Mouse (Mus musculus) embryonic facial prominence, embryonic 14.5 days (tissue): ENCODE data around the gene Rab11fip4. TPM values are rescaled to one million over a fixed set of nuclear protein-coding genes. Genes with fewer than 3 reads are reported as not detected.

Experiments used
- ATAC-seq: fragments of 200-750 bp; cut with Nextera tagmentation; 2 replicates; pipeline ENCODE4 v1.8.0; 2017; ENCODE audit warnings: low read depth, moderate number of reproducible peaks, moderate TSS enrichment
- DNase-seq: peaks from one replicate; pipeline ENCODE4 v3.0.0-alpha.2; 2015; ENCODE audit warnings: low spot score
- H3K27ac ChIP-seq: fragments of 300-500 bp; sonication (generic); replicated peaks from 2 replicates; pipeline ENCODE4 v1.5.1; 2014; ENCODE audit warnings: low read depth, mild to moderate bottlenecking, low read length, moderate library complexity
- H3K27me3 ChIP-seq: fragments of 300-500 bp; sonication (generic); replicated peaks from 2 replicates; pipeline ENCODE4 v1.6.1; 2014; ENCODE audit warnings: low read length; ENCODE audit not compliant: control insufficient read depth, insufficient read depth
- H3K36me3 ChIP-seq: fragments of 300-500 bp; sonication (generic); 2 replicates; pipeline ENCODE4 v1.6.1; 2014; ENCODE audit warnings: low read length, mixed read lengths; ENCODE audit not compliant: control insufficient read depth, insufficient read depth
- H3K4me1 ChIP-seq: fragments of 300-500 bp; sonication (generic); 2 replicates; pipeline ENCODE4 v1.6.1; 2014; ENCODE audit warnings: antibody characterized with exemption, low read length; ENCODE audit not compliant: control insufficient read depth, insufficient read depth
- H3K4me2 ChIP-seq: fragments of 300-500 bp; sonication (generic); 2 replicates; pipeline ENCODE4 v1.6.1; 2014; ENCODE audit warnings: low read depth, mild to moderate bottlenecking, low read length, moderate library complexity, mixed read lengths
- H3K4me3 ChIP-seq: fragments of 300-500 bp; sonication (generic); 2 replicates; pipeline ENCODE4 v1.5.1; 2014; ENCODE audit warnings: low read depth, mild to moderate bottlenecking, low read length
- H3K9ac ChIP-seq: fragments of 300-500 bp; sonication (generic); 2 replicates; pipeline ENCODE4 v1.6.1; 2014; ENCODE audit warnings: low read depth, mild to moderate bottlenecking, low read length, moderate library complexity, mixed read lengths
- H3K9me3 ChIP-seq: fragments of 300-500 bp; sonication (generic); 2 replicates; pipeline ENCODE4 v1.6.1; 2016; ENCODE audit warnings: low read length; ENCODE audit not compliant: control insufficient read depth
- WGBS: fragments of 180-500 bp; shearing (Covaris S2); extraction: QIAGEN DNeasy Blood & Tissue Kit; methylation state at CpG from one replicate; pipeline ENCODE4 v1.1.7; 2014; 5-methylcytosine and 5-hydroxymethylcytosine counted together
- polyA plus RNA-seq: library from polyadenylated mRNA; unstranded; fragments of >200 nt; fragmentation: Nextera tagmentation; extraction: Ambion mirVana; gene quantifications from 2 replicates; pipeline ENCODE4 v1.2.1, GENCODE M21; 2014

Gene Rab11fip4
- polyA plus RNA-seq, 1 experiment from 2014 or later, result 5.4 TPM

- no peaks in the 10 kb centered on the region for H3K36me3 ChIP-seq
- H3K27ac ChIP-seq, result no peak overlapping the region
- no peak overlapping the region for H3K4me2 ChIP-seq
- H3K9me3 ChIP-seq, result no peaks in the 10 kb centered on the region
- no peaks in the 10 kb centered on the region for H3K27me3 ChIP-seq
- H3K9ac ChIP-seq, result no peak overlapping the region
- DNase-seq, result peak; percentile 35
- ATAC-seq, result peak; percentile 67; the same call in 1 of the 2 replicates
- H3K4me1 ChIP-seq, result no peaks in the 10 kb centered on the region; the same call in 1 of the 2 replicates
- H3K4me3 ChIP-seq, result no peak overlapping the region
- whole genome bisulfite sequencing, result 50% methylated on average over 2 of the region's 4 CpGs
Measured at GRCm38 (mm10) chr11:79624801-79625302, 33.8 kb downstream of the Rab11fip4 start.

GRCm38 (mm10) chr11:79628716-79629115 is 37.7 kb downstream of the Rab11fip4 start:
- H3K9me3 ChIP-seq, result no peaks in the 10 kb centered on the region
- no peak for DNase-seq
- 74% methylated on average over 3 of the region's 3 CpGs for WGBS
- ATAC-seq, result no peak
- no peak overlapping the region for H3K9ac ChIP-seq
- H3K36me3 ChIP-seq, result no peaks in the 10 kb centered on the region
- no peak overlapping the region for H3K4me3 ChIP-seq
- no peaks in the 10 kb centered on the region; the same call in 1 of the 2 replicates for H3K4me1 ChIP-seq
- no peak overlapping the region for H3K4me2 ChIP-seq
- no peak overlapping the region for H3K27ac ChIP-seq
- H3K27me3 ChIP-seq, result no peaks in the 10 kb centered on the region

- Histone ChIP-seq H3K4me3 (no peak overlapping the region), H3K36me3 (no peaks in the 10 kb centered on the region), H3K27ac (no peak overlapping the region), H3K9ac (no peak overlapping the region), H3K4me1 (no peaks in the 10 kb centered on the region; the same call in 1 of the 2 replicates), H3K27me3 (no peaks in the 10 kb centered on the region), H3K9me3 (no peaks in the 10 kb centered on the region), H3K4me2 (no peak overlapping the region)
- 65% methylated on average over 7 of the region's 7 CpGs for WGBS
- ATAC-seq (no peak), DNase-seq (no peak)
Measured at GRCm38 (mm10) chr11:79629752-79630374, 38.9 kb downstream of the Rab11fip4 start.

- no peak for ATAC-seq
- no peaks in the 10 kb centered on the region for H3K36me3 ChIP-seq
- no peak overlapping the region for H3K4me2 ChIP-seq
- H3K9me3 ChIP-seq, result no peaks in the 10 kb centered on the region
- H3K9ac ChIP-seq, result no peak overlapping the region
- H3K27me3 ChIP-seq, result no peaks in the 10 kb centered on the region
- DNase-seq, result no peak
- no peak overlapping the region for H3K4me3 ChIP-seq
- H3K27ac ChIP-seq, result no peak overlapping the region
- 51% methylated on average over 6 of the region's 6 CpGs for WGBS
- H3K4me1 ChIP-seq, result no peaks in the 10 kb centered on the region
Measured at GRCm38 (mm10) chr11:79630521-79630920, 39.5 kb downstream of the Rab11fip4 start.

- Histone ChIP-seq H3K27me3 (no peaks in the 10 kb centered on the region), H3K4me2 (no peak overlapping the region), H3K4me3 (no peak overlapping the region), H3K27ac (no peak overlapping the region), H3K9me3 (no peaks in the 10 kb centered on the region), H3K4me1 (no peaks in the 10 kb centered on the region), H3K9ac (no peak overlapping the region), H3K36me3 (no peaks in the 10 kb centered on the region)
- WGBS, result 71% methylated on average over 8 of the region's 8 CpGs
- DNase-seq (no peak), ATAC-seq (no peak)
Measured at GRCm38 (mm10) chr11:79633366-79633765, 42.4 kb downstream of the Rab11fip4 start.

GRCm38 (mm10) chr11:79635661-79636449 is 44.8 kb downstream of the Rab11fip4 start:
- Histone ChIP-seq H3K9me3 (no peaks in the 10 kb centered on the region), H3K4me1 (no peaks in the 10 kb centered on the region), H3K27me3 (no peaks in the 10 kb centered on the region), H3K4me2 (no peak overlapping the region), H3K27ac (no peak overlapping the region), H3K4me3 (no peak overlapping the region), H3K36me3 (no peaks in the 10 kb centered on the region), H3K9ac (no peak overlapping the region)
- DNase-seq (no peak), ATAC-seq (no peak)
- 77% methylated on average over 6 of the region's 6 CpGs for WGBS

GRCm38 (mm10) chr11:79636481-79636880 is 45.5 kb downstream of the Rab11fip4 start:
- no peak overlapping the region for H3K4me3 ChIP-seq
- DNase-seq (no peak), ATAC-seq (no peak)
- no peaks in the 10 kb centered on the region for H3K36me3 ChIP-seq
- H3K9me3 ChIP-seq, result no peaks in the 10 kb centered on the region
- WGBS, result 89% methylated on average over 1 of the region's 1 CpGs
- no peak overlapping the region for H3K27ac ChIP-seq
- no peak overlapping the region for H3K4me2 ChIP-seq
- H3K4me1 ChIP-seq, result no peaks in the 10 kb centered on the region
- H3K9ac ChIP-seq, result no peak overlapping the region
- H3K27me3 ChIP-seq, result no peaks in the 10 kb centered on the region

GRCm38 (mm10) chr11:79638691-79639090 is 47.7 kb downstream of the Rab11fip4 start:
- H3K9ac ChIP-seq, result no peak overlapping the region
- no peaks in the 10 kb centered on the region for H3K27me3 ChIP-seq
- H3K27ac ChIP-seq, result no peak overlapping the region
- no peak for ATAC-seq
- no peak overlapping the region for H3K4me2 ChIP-seq
- no peak overlapping the region for H3K4me3 ChIP-seq
- 84% methylated on average over 5 of the region's 5 CpGs for WGBS
- DNase-seq, result no peak
- no peaks in the 10 kb centered on the region for H3K9me3 ChIP-seq
- H3K36me3 ChIP-seq, result no peaks in the 10 kb centered on the region
- H3K4me1 ChIP-seq, result no peaks in the 10 kb centered on the region
